Comparison of ENCODE assay signal across 15 mouse cellular contexts in the genomic region with DNA sequence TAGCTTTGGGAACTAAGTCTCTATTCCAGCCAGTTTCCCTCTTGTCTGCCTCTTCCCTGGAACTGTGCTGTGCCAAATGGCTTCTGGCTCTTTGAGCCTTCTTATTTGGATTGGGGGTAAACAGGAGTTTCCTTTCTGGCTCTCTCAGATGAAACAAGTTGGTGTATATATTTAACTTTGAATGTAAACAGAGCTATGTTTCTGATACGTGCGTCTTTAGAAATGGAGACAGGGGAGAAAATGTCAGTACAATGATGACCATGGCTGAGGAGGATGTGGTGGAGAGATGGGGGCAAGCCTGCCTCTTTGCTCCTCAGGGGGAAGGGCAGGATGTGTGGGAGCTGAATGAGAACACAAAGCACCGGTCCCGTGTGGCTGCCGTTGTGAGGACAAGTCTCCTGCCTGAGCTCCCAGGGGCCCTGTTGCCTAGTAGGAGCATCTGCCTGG. TPM values are rescaled to one million over a fixed set of nuclear protein-coding genes. Genes with fewer than 3 reads are reported as not detected.
DNase-seq lines count a peak whose midpoint lies in the region; ATAC-seq and TF ChIP-seq lines count a peak whose summit lies in the region.
"Had no signal": no experiment of that assay in that cellular context is flagged by ENCODE, and none has a peak within 500 bp of the region (broad histone marks: within the 10 kb centered on the region; RNA-seq: fewer than 3 reads in every experiment).

No protein-coding gene starts in this region.

- H3K4me2 ChIP-seq in midbrain, postnatal 0 days (ENCODE audit: low read depth, low read length, poor library complexity, severe bottlenecking) = no peak overlapping the region
- no peak overlapping the region for H3K4me2 ChIP-seq in midbrain, embryonic 11.5 days
- peak overlapping the region; percentile 12 for H3K4me2 ChIP-seq in lung, embryonic 15.5 days
- H3K4me2 ChIP-seq in stomach, embryonic 16.5 days (ENCODE audit: low read depth, low read length) = no peak overlapping the region
- no peak overlapping the region for H3K4me2 ChIP-seq in kidney, embryonic 15.5 days
- H3K4me2 ChIP-seq: liver, embryonic 11.5 days; neural tube, embryonic 15.5 days had no signal

- DNase-seq in gastrocnemius, postnatal 25 days = peak; percentile 58
- DNase-seq in gastrocnemius, postnatal 10 days = no peak
- DNase-seq in midbrain, postnatal 0 days (ENCODE audit: low spot score) = no peak
- DNase-seq in midbrain, embryonic 11.5 days (ENCODE audit: low spot score, missing footprints) = no peak
- no peak for DNase-seq in neural tube, embryonic 10.5 days (ENCODE audit: extremely low spot score, low spot score)
- DNase-seq: adrenal gland, postnatal 10 days; cerebellum, postnatal 10 days; layer of hippocampus, adult 9-11 months; retina, postnatal 1 day had no signal

- no peaks in the 10 kb centered on the region for H3K9me3 ChIP-seq in midbrain, postnatal 0 days (ENCODE audit: low read length)
- no peaks in the 10 kb centered on the region for H3K9me3 ChIP-seq in midbrain, embryonic 11.5 days (ENCODE audit: control insufficient read depth, low read length)
- H3K9me3 ChIP-seq in lung, embryonic 15.5 days = no peaks in the 10 kb centered on the region
- H3K9me3 ChIP-seq in stomach, embryonic 16.5 days (replicated peaks; ENCODE audit: control insufficient read depth, low read length) = no peaks in the 10 kb centered on the region
- H3K9me3 ChIP-seq in kidney, embryonic 15.5 days (replicated peaks) = no peaks in the 10 kb centered on the region
- H3K9me3 ChIP-seq: neural tube, embryonic 15.5 days had no signal

- H3K27me3 ChIP-seq in midbrain, postnatal 0 days (ENCODE audit: insufficient read depth, low read length) = no peaks in the 10 kb centered on the region
- H3K27me3 ChIP-seq in midbrain, embryonic 11.5 days (ENCODE audit: control insufficient read depth, insufficient read depth, low read length) = no peaks in the 10 kb centered on the region
- no peaks in the 10 kb centered on the region for H3K27me3 ChIP-seq in lung, embryonic 15.5 days
- H3K27me3 ChIP-seq in stomach, embryonic 16.5 days (ENCODE audit: control insufficient read depth, insufficient read depth, low read length) = no peaks in the 10 kb centered on the region
- no peaks in the 10 kb centered on the region for H3K27me3 ChIP-seq in kidney, embryonic 15.5 days
- H3K27me3 ChIP-seq: neural tube, embryonic 15.5 days had no signal

- WGBS in midbrain, postnatal 0 days = 64% methylated on average over 5 of the region's 5 CpGs
- 71% methylated on average over 5 of the region's 5 CpGs for WGBS in midbrain, embryonic 11.5 days
- 8% methylated on average over 5 of the region's 5 CpGs for WGBS in lung, embryonic 15.5 days
- 12% methylated on average over 5 of the region's 5 CpGs for WGBS in stomach, embryonic 16.5 days
- 43% methylated on average over 5 of the region's 5 CpGs for WGBS in kidney, embryonic 15.5 days

- H3K27ac ChIP-seq in midbrain, postnatal 0 days (ENCODE audit: low read depth, low read length) = 0 out of 2 replicates have a peak overlapping the region, but pooled peaks have one; percentile 26
- H3K27ac ChIP-seq in midbrain, embryonic 11.5 days (ENCODE audit: low read depth, low read length) = no peak overlapping the region
- H3K27ac ChIP-seq in lung, embryonic 15.5 days = peak overlapping the region; percentile 86
- H3K27ac ChIP-seq in stomach, embryonic 16.5 days (ENCODE audit: low read length) = peak overlapping the region; percentile 60
- H3K27ac ChIP-seq in kidney, embryonic 15.5 days = no peak overlapping the region
- H3K27ac ChIP-seq: neural tube, embryonic 15.5 days had no signal

- no peak for TF ChIP-seq CTCF in midbrain, postnatal 0 days (IDR thresholded peaks at IDR 0.05)

- H3K9ac ChIP-seq in midbrain, postnatal 0 days (replicated peaks; ENCODE audit: low read length, poor library complexity, severe bottlenecking) = no peak overlapping the region
- no peak overlapping the region for H3K9ac ChIP-seq in midbrain, embryonic 11.5 days (ENCODE audit: low read length)
- no peak overlapping the region for H3K9ac ChIP-seq in lung, embryonic 15.5 days
- no peak overlapping the region for H3K9ac ChIP-seq in stomach, embryonic 16.5 days (ENCODE audit: low read length)
- H3K9ac ChIP-seq in kidney, embryonic 15.5 days = no peak overlapping the region
- H3K9ac ChIP-seq: neural tube, embryonic 15.5 days had no signal

- ATAC-seq in midbrain, postnatal 0 days (ENCODE audit: low FRiP score) = no peak
- ATAC-seq in midbrain, embryonic 11.5 days (ENCODE audit: low FRiP score) = no peak
- peak; percentile 88 for ATAC-seq in lung, embryonic 15.5 days (ENCODE audit: borderline replicate concordance, extremely low read depth, low FRiP score, low TSS enrichment)
- ATAC-seq in stomach, embryonic 16.5 days (ENCODE audit: insufficient read depth, low FRiP score) = peak; percentile 50; the same call in 1 of the 2 replicates
- ATAC-seq in kidney, embryonic 15.5 days (replicated peaks; ENCODE audit: low FRiP score) = no peak
- ATAC-seq: hindbrain, embryonic 16.5 days had no signal

- H3K36me3 ChIP-seq in midbrain, postnatal 0 days (ENCODE audit: insufficient read depth, low read length) = no peaks in the 10 kb centered on the region
- no peaks in the 10 kb centered on the region for H3K36me3 ChIP-seq in midbrain, embryonic 11.5 days (ENCODE audit: control insufficient read depth, insufficient read depth, low read length)
- no peaks in the 10 kb centered on the region for H3K36me3 ChIP-seq in lung, embryonic 15.5 days
- no peaks in the 10 kb centered on the region for H3K36me3 ChIP-seq in stomach, embryonic 16.5 days (ENCODE audit: control insufficient read depth, insufficient read depth, low read length)
- H3K36me3 ChIP-seq in kidney, embryonic 15.5 days = no peaks in the 10 kb centered on the region
- H3K36me3 ChIP-seq: neural tube, embryonic 15.5 days had no signal

- H3K4me1 ChIP-seq in midbrain, postnatal 0 days (ENCODE audit: insufficient read depth, low read length) = no peaks in the 10 kb centered on the region
- H3K4me1 ChIP-seq in midbrain, embryonic 11.5 days (ENCODE audit: control insufficient read depth, insufficient read depth, low read length) = no peaks in the 10 kb centered on the region
- H3K4me1 ChIP-seq in lung, embryonic 15.5 days = peaks cover 32% of the 10 kb centered on the region
- H3K4me1 ChIP-seq in stomach, embryonic 16.5 days (ENCODE audit: control insufficient read depth, insufficient read depth, low read length) = peaks cover 9% of the 10 kb centered on the region
- peaks cover 4% of the 10 kb centered on the region; the same call in 1 of the 2 replicates for H3K4me1 ChIP-seq in kidney, embryonic 15.5 days
- H3K4me1 ChIP-seq: neural tube, embryonic 15.5 days had no signal

- no peak overlapping the region for H3K4me3 ChIP-seq in midbrain, postnatal 0 days (ENCODE audit: low read depth, low read length)
- H3K4me3 ChIP-seq in midbrain, embryonic 11.5 days (ENCODE audit: low read depth, low read length) = no peak overlapping the region
- H3K4me3 ChIP-seq in lung, embryonic 15.5 days = no peak overlapping the region
- no peak overlapping the region for H3K4me3 ChIP-seq in stomach, embryonic 16.5 days (replicated peaks; ENCODE audit: low read length)
- no peak overlapping the region for H3K4me3 ChIP-seq in kidney, embryonic 15.5 days (replicated peaks)
- H3K4me3 ChIP-seq: neural tube, embryonic 15.5 days had no signal

RNA-seq across cellular contexts. Expression of gene Snrk, which starts 25.3 kb away (rescaled TPM):
- total RNA-seq in gastrocnemius, postnatal 25 days (2021) = 10 to 100 TPM; 43.2 to 63.0 TPM
- 10 to 100 TPM; 54.8 to 73.5 TPM for total RNA-seq in gastrocnemius, postnatal 10 days (2021)
- total RNA-seq in midbrain, postnatal 0 days (2014; rRNA removed) = 90.5 and 101 TPM in 2 replicates
- 77.2 and 79.9 TPM in 2 replicates for polyA plus RNA-seq in midbrain, postnatal 0 days (2015; fragmentation: Nextera tagmentation; extraction: Ambion mirVana)
- polyA plus RNA-seq in midbrain, embryonic 11.5 days (2014; fragmentation: Nextera tagmentation; extraction: Ambion mirVana) = 24.9 and 26.1 TPM in 2 replicates
- 81.2 and 83.3 TPM in 2 replicates for polyA plus RNA-seq in lung, embryonic 15.5 days (2015; fragmentation: Nextera tagmentation; extraction: Ambion mirVana)
- polyA plus RNA-seq in stomach, embryonic 16.5 days (2015; fragmentation: Nextera tagmentation; extraction: Ambion mirVana) = 46.7 and 52.9 TPM in 2 replicates
- 59.8 and 62.7 TPM in 2 replicates for polyA plus RNA-seq in kidney, embryonic 15.5 days (2015; fragmentation: Nextera tagmentation; extraction: Ambion mirVana)

Comparison
In these comparisons a context has a peak if more than half of its experiments do, and no peak if none do; other contexts are left out.
1. H3K27ac ChIP-seq: peak in midbrain, postnatal 0 days (single experiment), lung, embryonic 15.5 days (single experiment) and stomach, embryonic 16.5 days (single experiment); none in midbrain, embryonic 11.5 days (single experiment) and kidney, embryonic 15.5 days (single experiment).
2. ATAC-seq: peak in lung, embryonic 15.5 days (single experiment) and stomach, embryonic 16.5 days (single experiment); none in midbrain, postnatal 0 days (single experiment), midbrain, embryonic 11.5 days (single experiment) and kidney, embryonic 15.5 days (single experiment).